Mouse (Mus musculus): ENCODE measurements around the gene Emb. TPM values are rescaled to one million over a fixed set of nuclear protein-coding genes. Genes with fewer than 3 reads are reported as not detected.
A peak's percentile ranks its signal among the peaks of the same experiment; 100 is the strongest.
"Not testable (repeated sequence)": the region's sequence is repeated elsewhere in the genome, so short reads cannot be mapped to it uniquely, and the experiment has no call there.

Emb gene
- total RNA-seq (2015) (650 and 716 TPM in 2 replicates), total RNA-seq (2017) (802 and 871 TPM in 2 replicates)

GRCm38 (mm10) chr13:117208236-117208635, at the start of gene Emb:
Emb (plus strand) TSS chr13:117208536.
- ATAC-seq (ENCODE audit: poor library complexity, severe bottlenecking): no peak

DNA sequence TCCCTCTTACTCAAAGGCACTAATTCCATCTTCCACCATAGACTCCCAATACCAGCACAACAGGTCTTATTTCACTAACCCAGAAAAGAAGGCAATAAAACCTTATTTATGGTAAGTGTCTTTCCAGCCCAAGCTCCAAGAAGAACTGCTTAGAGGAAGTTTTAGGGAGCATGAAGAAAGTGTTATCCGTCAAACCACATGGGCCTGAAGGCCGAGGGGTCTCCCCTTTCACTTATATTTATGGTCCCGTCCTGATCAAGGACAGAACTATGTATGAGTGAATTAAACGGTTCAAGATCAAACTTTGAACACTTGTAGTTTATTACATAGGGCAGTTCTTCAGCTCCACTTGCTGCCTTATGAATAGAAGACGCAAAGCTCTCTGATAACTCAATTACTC, 44.4 kb upstream of the Emb start:
- ATAC-seq (ENCODE audit: poor library complexity, severe bottlenecking): no peak

DNA sequence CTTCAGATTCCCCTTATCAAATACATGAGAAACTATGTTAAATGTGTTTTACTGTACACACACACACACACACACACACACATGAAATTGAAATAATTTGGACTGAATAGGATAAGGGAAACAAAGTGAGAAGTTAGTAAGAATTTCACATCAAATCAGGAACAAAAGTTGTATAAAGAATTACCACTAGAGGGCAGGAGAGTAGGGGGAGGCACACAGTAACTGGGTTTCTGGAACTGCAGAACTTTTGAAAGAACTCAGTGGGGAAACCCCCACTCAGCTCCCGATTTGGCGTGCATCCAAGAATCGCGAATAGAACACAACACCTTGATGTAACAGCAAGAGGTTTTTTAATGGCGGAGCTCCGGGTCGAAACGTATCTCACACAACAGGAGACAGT, 43.3 kb upstream of the Emb start:
- ATAC-seq (ENCODE audit: poor library complexity, severe bottlenecking): no peak

GRCm38 (mm10) chr13:117180912-117181311, 27.4 kb upstream of the Emb start:
- ATAC-seq (ENCODE audit: poor library complexity, severe bottlenecking): not testable (repeated sequence)

- ATAC-seq (ENCODE audit: poor library complexity, severe bottlenecking): no peak
Measured at GRCm38 (mm10) chr13:117183288-117183687, 25.0 kb upstream of the Emb start.

- ATAC-seq (ENCODE audit: poor library complexity, severe bottlenecking): no peak
Measured at GRCm38 (mm10) chr13:117185329-117185728, 23.0 kb upstream of the Emb start.

GRCm38 (mm10) chr13:117192161-117192560, 16.2 kb upstream of the Emb start:
- no peak for ATAC-seq (ENCODE audit: poor library complexity, severe bottlenecking)

GRCm38 (mm10) chr13:117193422-117193983, 14.8 kb upstream of the Emb start:
- ATAC-seq (ENCODE audit: poor library complexity, severe bottlenecking): peak; percentile 67

DNA sequence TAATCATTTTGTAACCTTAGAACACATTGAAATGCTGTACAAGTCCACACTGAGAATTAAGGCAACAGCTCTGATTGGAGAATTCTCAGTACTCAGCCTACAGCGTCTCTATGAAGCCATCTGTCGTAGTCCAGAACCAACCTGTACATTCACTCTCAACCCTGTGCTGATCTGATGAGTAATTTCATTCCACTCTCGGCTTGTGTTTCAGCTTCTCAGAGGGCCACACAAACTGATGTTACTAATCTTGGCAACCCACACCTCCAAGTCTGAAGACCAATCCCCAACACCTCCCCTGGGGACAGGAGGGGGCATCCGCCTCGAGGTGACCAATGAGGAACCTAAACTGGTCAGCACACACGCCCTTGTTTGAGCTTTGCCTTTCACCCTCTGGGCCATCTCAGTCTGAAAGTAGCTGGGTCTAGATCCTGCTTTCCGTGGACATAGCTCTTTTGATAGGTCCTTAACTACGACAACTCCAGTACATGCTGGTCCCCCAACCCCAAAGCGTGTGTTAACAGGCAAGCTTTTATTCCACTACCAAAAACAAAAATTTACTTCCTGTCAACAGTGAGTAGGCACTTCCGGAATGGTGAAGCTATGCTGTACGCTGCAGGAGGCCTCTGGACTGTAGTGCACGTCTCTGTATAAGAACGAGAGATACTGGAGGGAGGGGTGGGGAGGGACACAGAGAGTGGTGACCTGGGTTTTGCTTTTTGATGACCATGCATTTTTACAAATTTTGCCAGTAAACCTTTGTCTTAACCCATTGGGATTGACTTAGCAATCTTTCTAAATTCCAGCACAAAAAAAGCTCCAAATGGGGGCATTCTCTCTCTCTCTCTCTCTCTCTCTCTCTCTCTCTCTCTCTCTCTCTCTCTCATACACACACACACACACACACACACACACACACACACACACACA, 12.5 kb upstream of the Emb start:
- ATAC-seq (ENCODE audit: poor library complexity, severe bottlenecking): peak; percentile 77

DNA sequence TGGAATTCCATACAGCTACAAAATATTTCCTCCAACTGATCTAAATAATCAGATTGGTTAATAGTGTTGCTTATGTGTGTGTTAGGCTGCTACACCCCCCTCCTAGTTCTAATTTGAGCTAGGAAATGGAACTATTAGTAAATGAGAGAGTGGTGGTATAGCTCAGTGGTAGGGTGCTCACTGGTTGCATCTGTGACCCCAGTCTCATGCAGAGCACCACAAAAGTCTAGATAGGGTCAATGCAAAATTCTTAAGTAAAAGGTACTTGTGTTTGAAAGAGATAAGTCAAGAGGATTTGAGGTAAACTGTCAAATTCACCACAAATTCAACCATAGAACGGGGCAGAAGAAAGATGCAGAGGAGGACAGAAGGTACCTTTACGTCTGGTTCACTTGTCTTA, 10.7 kb upstream of the Emb start:
- no peak for ATAC-seq (ENCODE audit: poor library complexity, severe bottlenecking)

DNA sequence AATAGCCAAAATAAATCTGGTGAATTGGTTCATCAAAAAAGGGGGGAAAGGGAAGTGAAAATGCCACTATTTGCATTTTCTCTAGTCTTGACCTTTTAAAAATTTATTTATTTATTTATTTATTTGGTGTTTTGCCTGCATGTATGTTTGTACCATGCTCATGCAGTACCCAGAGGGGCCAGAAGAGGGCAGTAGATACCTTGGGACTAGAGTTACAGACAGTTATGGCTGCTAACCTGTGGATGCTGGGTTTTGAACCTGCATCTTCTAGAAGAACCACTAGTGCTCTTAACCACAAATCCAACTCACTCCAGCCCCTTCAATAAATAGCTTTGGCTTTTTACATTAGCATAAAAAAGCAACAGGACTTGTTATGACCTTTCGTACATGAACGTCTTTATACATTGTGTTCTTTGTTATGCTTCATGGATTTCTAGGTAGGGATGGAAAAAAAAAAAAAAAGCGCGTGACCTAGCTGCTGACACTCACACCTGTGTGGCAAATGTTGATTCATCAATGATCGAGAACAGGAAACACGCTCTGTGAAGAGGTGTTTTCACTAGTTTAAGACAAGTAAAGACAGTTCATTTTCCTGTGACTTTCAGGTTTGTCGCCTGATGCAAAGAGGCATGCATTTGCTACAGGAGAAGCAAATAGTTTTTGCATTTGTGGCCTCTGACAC, 9.8 kb upstream of the Emb start:
- ATAC-seq (ENCODE audit: poor library complexity, severe bottlenecking): peak; percentile 51

DNA sequence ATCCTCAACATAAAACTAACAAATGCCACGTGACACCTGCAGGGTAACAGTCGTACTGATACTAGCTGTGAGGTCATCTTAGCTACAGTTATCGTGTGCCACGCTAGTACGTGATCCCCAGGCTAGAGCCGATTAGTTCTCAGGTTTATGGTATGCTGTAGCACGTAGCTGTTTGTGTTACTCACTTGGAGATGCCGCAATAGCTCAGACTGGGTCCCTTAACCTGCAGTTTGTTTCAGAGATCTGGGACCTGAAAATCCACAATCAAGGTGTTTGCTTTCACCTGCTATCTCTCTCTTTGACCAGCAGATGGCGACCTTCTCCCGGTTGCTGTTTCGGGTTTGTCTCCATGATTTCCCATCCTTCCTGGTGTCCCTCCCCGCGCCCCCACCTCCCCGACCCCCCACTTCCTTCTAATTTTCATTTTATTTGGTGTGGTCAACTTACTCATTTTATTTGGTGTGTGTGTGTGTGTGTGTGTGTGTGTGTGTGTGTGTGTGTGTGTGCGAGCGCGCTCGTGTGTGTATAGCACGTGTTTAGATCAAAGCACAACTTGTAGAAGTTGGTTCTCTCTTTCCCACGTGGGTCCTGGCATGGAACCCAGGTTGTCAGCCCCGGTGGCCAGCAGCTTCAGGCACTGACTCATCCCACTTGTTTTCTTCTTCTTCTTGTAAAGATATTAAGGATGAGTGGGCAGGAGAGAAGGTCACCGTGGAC, 5.4 kb upstream of the Emb start:
- peak; percentile 73 for ATAC-seq (ENCODE audit: poor library complexity, severe bottlenecking)

DNA sequence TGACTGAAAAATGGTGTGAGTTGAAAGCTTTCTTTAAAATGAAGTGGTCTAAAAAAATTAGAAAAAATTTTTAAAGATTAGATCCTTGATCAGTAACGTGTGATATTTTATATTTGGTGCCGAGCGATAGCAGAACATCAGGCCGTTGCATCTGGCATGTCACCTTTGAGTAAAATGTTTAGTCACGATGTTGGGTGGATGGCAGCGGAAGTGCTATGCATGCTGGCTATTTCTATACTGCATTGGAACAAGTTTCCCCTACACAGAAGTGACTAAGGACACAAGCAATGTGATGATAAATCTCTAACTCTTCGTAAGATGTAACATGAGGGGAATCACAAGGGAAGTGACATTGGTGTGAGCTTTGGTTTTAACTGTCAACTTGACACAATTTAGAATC, 3.7 kb upstream of the Emb start:
- no peak for ATAC-seq (ENCODE audit: poor library complexity, severe bottlenecking)

GRCm38 (mm10) chr13:117206066-117206465, 2.3 kb upstream of the Emb start:
- ATAC-seq (ENCODE audit: poor library complexity, severe bottlenecking): no peak

DNA sequence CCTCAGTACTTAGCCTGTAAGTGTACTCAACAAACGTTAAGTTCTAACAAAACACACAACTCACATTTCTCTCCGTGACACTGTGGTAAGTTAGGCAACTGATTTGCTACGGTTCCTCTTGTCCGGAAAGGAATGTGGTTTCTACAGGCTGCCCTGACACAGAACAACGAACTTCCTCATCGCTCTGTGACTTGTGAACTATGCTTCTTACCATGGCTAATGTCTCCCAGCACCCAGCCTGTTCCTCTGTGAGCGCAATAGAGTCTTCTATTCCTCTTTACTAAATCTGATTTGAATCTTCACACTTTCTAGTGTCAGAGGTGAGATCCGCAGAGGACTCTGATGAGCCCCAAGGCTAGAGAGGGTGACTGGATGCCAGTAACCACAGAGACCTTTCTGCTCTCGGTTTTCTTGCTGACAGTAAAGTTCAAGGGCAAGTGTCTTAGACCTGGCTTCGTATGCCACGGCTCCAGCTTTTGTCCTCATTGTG, 3.1 kb downstream of the Emb start:
- ATAC-seq (ENCODE audit: poor library complexity, severe bottlenecking): peak; percentile 93

DNA sequence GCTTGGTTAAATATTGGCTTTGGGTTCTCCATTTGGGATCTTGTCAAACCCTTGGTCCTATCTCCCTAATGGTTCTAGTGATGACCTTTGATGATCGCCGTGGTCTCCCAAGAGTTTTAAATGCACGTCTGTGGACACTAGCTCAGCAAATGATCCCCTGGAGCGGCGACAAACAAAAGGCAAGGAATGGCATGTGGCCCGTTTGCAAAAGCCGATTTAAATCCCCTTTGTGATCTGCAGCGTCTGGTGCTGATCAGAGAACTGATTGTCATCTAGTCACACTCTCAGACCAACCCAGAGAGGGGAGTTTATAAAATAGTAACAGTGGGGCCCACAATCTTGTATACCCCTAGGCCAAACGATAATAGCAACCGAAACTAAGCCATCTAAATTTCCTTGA, 7.1 kb downstream of the Emb start:
- ATAC-seq (ENCODE audit: poor library complexity, severe bottlenecking): no peak

DNA sequence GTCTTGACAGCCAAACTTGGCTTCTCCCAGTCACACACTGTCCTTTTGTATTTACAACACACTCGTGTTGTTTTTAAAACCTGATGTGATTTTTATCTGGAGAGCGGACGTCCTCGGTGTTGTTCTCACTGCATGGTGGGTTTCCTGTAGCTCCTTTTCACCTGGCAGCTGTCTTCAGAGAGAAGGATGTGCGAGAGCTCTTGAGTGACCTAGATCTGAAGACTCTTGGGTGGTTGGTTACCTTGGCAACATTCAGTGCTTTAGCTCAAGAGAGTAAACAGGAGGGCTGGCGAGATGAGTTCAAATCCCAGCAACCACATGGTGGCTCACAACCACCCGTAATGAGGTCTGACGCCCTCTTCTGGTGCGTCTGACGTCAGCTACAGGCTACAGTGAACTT, 7.8 kb downstream of the Emb start:
- ATAC-seq (ENCODE audit: poor library complexity, severe bottlenecking): 0 out of 2 replicates have a peak, but pooled peaks have one; percentile 9

- no peak for ATAC-seq (ENCODE audit: poor library complexity, severe bottlenecking)
Measured at GRCm38 (mm10) chr13:117216752-117217363, 8.5 kb downstream of the Emb start.

- ATAC-seq (ENCODE audit: poor library complexity, severe bottlenecking): peak; percentile 19
Measured at GRCm38 (mm10) chr13:117217621-117218020, 9.3 kb downstream of the Emb start.

GRCm38 (mm10) chr13:117218092-117218491, 9.8 kb downstream of the Emb start:
- ATAC-seq (ENCODE audit: poor library complexity, severe bottlenecking): no peak
